Mouse (Mus musculus): ENCODE results near the gene Gm11027.
A peak's percentile ranks its signal among the peaks of the same experiment; 100 is the strongest.
"Not testable (repeated sequence)": the region's sequence is repeated elsewhere in the genome, so short reads cannot be mapped to it uniquely, and the experiment has no call there.

Gm11027 gene

DNA sequence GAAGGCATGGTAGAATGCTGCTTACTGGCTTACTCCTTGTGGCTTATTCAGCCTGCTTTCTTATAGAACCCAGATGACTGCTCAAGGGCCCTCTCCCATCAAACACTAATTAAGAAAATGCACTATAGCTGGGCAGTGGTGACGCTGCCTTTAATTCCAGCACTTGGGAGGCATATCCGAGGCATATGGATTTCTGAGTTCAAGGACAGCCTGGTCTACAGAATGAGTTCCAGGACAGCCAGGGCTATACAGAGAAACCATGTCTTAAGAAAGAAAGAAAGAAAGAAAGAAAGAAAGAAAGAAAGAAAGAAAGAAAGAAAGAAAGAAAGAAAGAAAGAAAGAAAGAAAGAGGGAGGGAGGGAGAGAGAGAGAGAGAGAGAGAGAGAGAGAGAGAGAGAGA, at the start of gene Gm11027:
TSS of gene Gm11027 (plus strand) at position 301 of the 400 bp plus-strand sequence.
- DNase-seq, result not testable (repeated sequence)

DNA sequence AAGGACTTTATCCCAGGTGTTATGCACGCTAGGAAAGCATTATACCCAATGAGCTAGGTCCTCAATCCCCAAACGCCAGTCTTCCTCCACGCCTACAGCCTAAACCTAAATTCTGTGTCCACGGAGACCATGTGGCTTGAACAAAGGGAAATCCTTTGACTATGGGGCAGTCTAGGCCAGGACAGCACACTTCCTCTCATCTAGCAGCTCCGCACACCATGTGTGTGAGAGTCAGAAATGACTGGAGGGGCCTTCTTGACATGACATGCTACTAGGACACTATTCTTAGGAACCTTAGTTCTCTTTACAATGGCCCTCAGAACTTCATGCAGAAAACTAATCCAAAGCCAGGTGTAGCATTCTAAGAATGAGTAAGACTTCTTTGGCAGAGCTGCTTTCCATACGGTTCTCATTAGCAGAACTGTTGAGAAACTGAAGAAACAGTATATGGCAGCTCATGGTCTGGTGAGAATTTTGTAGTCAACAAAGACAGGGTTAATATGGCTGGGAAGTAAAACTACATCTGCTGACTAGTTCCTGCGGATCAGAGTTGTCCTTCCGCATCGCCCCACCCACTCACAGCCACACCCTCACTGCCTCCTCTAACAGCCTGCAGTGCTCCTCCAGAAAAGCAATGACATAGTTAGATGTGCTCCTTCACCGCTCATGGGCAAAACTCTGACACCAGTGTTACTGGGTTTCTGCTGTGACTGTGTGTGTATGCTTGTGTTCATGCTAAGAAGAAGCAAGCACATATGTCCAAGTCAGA, 48.7 kb upstream of the Gm11027 start:
- no peak for DNase-seq

DNA sequence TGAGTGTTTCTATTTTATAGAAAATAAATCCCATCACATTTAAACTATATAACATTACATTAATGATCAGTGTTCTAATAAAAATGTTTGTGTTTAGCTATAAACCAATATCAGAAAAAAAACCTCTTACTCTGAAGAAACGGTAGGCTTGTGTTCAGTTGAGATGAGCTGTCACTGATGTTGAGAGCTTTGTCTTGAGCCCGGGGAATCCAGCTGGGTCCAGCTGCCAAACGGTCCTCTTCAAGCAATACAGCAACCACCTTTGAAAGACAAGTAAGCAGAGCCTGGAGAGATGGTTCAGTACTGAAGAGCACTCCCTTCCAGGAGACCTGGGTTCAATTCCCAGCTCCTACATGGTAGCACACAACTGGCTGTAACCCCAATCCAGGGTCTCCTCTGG, 45.7 kb upstream of the Gm11027 start:
- DNase-seq, result no peak

DNA sequence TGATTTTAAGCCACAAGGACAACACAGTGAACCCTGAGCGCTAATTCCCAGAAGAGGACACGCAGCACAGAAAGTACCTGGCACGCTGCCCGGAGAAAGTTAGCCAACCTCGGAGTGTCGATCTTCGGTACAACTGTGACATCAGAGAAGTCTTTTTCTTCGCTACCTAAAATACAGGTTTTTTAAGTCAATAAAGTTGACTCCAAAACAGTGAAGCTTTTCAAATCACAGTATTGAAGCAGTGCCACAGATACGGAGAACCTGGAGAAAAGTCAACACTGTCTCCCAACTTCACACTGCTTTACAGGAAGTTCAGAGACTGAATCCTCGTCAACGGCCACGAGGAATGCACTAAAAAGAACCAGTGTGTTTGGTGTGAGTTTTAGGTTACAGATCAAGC, 43.6 kb upstream of the Gm11027 start:
- peak; percentile 87 for DNase-seq

DNA sequence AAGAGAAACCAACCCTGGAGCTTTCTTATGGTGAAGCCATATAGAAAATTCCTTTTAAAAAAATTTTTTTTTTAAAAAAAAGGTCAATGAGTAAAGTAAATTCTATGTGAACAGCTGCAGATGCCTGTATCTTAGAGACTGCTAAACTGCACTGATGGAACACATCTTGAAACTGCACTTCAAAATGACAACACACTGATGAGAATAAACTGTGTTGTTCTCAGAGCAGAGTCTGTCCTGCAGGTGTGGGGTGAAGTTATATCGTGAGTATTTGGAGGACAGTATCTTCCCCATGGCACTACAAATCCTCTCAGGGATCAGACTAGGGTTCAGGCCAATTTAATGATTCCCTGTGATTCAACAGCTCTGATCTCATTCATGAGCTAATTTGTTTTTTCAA, 43.1 kb upstream of the Gm11027 start:
- no peak for DNase-seq

- DNase-seq, result peak; percentile 13
Measured at GRCm38 (mm10) chr12:116235356-116235755, 39.8 kb upstream of the Gm11027 start.

DNA sequence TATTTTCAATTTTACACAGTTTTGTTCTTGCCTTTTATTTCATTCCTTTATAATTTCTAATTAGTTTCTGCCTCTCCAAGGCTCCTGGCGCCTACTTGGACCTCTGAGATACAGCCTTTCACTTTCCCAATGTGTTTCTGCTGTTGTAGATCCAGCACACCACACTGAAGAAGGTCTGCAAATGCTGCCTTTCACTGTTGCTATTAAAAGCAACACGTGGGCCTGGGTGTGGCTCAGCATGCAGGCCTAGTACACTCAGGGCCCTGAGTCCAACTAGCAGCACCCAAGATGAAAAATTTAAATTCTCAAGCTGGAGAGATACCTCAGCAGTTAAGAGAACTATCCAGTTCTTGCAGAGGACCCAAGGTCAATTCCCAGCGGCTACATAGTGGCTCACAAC, 38.5 kb upstream of the Gm11027 start:
- no peak for DNase-seq

DNA sequence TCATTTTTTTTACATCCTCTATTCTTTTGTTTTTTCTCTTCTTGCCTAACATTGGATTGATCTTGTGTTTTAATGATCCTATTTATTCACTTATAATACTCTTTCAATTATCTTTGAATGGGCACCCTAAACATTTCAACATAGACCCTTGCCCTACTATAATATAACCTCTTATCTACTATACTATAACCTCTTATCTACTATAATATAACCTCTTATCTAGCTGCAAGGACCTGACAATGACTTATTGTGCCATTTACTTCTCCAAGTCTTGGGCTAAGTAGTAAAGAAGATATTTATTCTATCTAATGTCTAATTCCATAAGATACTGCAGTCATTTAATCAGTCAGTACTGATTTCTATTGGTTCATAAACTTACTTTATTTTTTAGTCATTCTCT, 36.8 kb upstream of the Gm11027 start:
- no peak for DNase-seq

GRCm38 (mm10) chr12:116238803-116239202, 36.4 kb upstream of the Gm11027 start:
- no peak for DNase-seq

DNA sequence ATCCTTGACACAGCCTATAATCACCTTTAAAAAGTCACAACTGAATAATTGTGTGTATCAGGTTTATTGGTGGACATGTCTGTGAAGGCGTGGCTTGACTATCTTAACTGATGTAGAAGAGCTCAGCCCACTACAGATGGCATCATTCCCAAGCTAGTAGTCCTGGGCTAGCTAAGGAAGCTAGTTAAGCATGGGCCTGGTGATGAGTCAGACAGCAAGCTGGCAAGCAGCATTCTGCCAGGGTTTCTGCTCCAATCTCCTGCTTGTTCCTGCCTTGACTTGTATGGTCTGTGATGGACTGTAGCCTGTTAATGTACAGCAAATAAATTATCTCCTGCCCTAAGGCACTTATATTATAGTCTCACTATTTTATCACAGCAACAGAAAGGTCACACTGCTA, 30.6 kb upstream of the Gm11027 start:
- DNase-seq, result no peak

DNA sequence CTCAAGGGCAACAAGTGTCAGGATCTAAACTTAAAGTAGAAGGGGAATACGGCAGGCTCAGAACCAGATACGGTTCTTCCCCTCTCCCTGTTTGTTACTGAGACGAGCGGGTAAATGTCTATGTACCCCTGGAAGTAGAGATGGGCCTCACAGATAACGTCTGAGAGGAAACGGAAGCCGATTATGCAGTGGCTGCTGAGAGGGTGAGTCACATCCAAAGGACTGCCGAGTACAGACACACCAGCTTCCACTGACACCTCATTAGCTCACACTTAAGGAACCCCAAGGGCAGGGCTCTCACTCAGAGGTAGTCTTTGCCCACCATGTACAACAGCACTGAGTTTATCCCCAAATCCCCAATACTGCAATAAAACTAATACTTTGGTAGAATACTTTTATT, 20.5 kb upstream of the Gm11027 start:
- no peak for DNase-seq

GRCm38 (mm10) chr12:116255636-116256035, 19.6 kb upstream of the Gm11027 start:
- no peak for DNase-seq

DNA sequence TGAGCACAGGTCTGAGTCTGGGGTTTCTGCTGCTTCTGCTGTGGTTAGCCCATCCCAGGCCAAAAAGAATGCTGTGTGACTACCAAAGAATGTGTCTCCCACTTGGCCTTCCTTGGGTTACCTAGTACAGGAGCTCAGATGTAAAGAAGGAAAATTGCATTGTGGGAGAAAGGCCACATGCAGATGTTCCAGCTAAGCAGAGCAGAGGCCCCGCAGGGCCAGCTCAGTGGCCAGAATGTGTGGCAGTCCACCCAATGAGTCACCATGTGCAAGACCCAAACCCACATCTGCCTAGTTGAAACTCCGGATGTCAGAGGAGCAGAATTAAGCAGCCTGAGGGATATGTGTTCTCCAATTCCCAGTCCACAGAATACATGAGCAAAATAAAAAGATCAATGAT, 16.9 kb upstream of the Gm11027 start:
- DNase-seq, result no peak

- peak; percentile 88 for DNase-seq
Measured at GRCm38 (mm10) chr12:116262555-116263341, 12.4 kb upstream of the Gm11027 start, which contains the start of gene Wdr60. Gene Wdr60 (minus strand): TSS chr12:116263022.

- no peak for DNase-seq
Measured at GRCm38 (mm10) chr12:116264756-116265155, 10.4 kb upstream of the Gm11027 start.

DNA sequence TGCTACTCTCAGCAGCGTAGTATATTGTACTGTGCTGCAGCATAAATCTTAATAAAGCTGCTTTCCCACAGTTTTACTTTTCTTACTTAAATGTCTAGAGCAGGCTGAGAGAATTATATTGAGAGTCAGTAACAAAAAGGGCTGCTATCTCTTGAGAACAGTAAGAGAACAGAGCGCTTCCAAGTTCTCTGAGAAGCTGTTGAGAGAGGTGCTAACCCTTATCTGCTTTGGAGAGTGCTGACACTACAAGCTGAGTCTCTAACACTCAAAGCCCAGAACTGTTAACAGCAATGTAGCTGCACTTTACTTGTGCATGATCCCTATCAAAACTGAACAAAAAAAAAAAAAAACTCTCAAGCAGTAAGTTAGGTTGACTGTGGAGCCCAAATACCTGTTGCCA, 9.9 kb upstream of the Gm11027 start:
- no peak for DNase-seq

DNA sequence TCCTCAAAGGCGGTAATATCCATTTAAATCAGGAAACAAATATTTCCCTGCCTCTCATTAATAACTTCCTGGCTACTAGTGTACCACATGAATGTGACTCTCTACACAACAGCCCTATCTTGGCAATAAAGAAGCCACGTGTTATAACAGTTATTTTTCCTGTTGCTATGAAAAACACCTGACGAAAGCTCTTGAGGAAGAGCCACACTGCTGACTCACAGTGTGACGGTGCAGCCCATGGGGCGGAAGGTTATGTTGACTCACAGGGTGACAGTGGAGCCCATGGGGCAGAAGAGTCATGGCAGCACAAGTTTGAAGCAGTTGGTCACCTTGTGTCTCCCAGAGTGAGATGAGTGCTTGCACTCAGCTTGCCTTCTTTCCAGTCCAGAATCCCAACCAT, 5.7 kb upstream of the Gm11027 start:
- no peak for DNase-seq

DNA sequence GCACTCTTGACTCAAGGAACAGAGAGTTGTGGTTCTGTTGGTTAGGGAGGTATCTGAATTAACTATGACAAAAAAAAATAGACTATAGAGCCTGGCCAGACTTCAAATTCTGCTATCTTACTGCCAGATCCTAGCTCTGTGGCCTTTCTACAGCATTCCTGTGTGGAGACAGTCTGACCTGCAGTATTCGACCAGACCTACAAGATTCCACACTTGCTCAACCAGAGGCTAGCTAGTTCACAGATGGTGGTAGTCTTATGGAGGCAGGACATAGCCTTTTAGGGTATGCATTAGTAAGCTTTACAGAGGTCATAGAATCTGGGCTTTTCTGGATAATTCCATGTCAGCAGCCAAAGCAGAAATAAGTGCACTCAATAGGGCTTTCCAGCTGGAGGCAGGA, 4.6 kb upstream of the Gm11027 start:
- DNase-seq, result no peak

DNA sequence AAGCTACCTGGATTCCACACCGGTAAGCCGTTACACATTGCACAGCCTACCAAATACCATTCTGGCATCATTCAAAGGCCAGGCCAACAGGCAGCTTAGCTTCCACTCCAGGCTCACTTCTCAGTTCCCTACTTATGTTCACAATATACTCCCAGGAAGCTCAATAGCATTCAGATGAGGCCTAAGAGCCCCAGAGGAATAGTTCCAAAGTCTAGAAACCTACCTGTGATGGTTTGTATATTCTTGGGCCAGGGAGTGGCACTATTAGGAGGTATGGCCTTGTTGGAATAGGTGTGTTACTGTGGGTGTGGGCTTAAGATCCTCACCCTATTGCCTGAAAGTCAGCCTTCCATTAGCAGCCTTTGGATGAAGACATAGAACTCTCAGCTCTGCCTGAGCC, 4.1 kb upstream of the Gm11027 start:
- DNase-seq, result no peak

DNA sequence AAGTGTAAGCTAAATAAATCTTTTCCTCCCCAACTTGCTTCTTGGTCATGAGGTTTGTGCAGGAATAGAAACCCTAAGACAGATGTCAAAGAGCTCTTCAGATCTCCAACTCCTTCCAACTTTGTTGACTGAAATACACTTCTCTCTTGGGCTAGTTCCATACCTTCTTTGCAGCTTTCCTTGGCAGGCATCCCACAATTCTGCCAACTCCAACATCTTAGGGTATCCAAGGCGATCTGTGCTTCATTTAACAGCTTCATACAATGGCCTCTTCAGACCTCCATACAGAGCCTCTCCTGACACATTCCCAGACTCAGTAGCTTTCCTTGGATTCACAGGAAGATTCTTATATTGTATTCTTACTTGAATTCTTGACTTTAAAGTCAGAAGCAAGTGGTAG, 1.5 kb upstream of the Gm11027 start:
- DNase-seq, result no peak

DNA sequence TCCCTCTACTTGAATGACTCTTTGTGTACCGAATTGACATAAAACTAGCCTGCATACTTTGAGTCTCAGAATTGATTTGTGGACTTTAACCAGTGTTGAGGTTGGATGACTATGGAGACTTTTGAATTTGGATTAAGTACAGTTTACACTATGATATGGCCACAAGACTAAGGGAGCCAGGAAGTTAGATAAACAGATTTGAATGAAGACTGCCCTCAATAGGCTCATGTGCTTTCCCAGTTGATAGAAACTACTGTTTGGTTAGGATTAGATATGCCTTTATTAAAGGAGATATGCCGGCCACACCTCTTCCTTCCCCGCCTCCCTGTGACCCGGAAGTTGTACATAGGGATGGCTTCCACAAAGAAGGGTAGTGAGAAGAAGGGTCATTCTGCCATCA, 445 bp downstream of the Gm11027 start:
- no peak for DNase-seq

DNA sequence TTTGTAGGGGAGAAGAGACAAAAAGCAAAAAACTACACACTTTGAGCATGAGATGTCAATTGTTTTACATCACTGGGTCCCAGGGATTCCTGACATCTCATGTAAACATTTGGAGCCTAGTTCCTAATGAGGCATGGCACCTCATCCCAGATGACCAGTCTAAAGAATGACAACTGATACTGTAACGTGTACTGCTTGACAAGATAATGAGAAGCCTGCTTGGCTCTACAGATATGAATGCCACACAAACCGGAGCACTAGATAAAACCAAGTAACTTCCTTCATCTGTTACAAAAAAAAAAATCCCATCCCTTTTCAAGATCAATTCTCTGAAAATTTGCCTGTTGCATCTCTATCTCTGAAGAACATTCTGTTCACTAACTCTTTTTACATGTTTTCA, 1.8 kb downstream of the Gm11027 start:
- no peak for DNase-seq

DNA sequence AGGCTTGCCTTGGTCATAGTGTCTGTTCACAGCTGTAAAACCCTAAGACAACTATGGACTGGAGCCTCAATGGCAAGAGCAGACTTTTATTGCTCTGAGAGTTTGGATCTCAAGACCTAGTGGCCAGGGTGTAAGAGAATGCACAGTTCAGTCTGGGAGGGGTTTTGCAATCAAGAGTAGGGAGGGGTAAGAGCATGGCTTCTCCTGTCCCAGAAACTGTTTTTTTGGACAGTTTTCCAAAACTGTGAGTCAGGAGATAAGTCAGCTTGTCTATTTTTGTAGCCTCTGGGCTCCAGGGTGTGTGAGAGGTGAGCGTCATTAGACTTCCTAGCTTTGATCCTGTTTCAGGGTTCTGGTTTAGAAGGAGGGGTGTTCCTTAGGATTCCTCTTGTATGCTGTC, 3.4 kb downstream of the Gm11027 start:
- DNase-seq, result no peak

DNA sequence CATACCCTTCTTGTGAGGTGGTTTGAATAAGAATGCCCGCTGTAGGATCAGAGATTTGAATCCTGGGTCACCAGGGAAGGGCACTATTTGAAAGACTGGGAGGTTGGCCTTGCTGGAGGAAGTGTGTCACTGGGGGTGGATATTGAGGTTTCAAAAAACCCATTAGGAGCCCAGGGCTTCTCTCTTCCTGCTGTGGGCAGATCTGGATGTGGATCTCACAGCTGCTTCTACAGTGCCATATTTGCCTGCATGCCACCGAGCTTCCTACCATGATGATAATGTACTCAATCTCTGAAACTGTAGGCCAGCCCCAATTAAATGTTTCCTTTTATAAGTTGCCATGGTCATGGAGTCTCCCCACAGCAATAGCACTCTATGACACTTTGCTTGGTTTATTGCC, 4.0 kb downstream of the Gm11027 start:
- DNase-seq, result no peak

Measured in kidney, adult 9 months (tissue).